Mouse (Mus musculus) frontal cortex, postnatal 10 days (tissue): ENCODE data around the gene Sccpdh.
"Not testable (repeated sequence)": the region's sequence is repeated elsewhere in the genome, so short reads cannot be mapped to it uniquely, and the experiment has no call there.

Experiments
- DNase-seq, 2 experiments: peaks; one replicate each; pipeline ENCODE4 v3.0.0; 2022; ENCODE audit warnings: low spot score in 2 of 2, mixed read lengths in 1 of 2

Sccpdh gene

DNA sequence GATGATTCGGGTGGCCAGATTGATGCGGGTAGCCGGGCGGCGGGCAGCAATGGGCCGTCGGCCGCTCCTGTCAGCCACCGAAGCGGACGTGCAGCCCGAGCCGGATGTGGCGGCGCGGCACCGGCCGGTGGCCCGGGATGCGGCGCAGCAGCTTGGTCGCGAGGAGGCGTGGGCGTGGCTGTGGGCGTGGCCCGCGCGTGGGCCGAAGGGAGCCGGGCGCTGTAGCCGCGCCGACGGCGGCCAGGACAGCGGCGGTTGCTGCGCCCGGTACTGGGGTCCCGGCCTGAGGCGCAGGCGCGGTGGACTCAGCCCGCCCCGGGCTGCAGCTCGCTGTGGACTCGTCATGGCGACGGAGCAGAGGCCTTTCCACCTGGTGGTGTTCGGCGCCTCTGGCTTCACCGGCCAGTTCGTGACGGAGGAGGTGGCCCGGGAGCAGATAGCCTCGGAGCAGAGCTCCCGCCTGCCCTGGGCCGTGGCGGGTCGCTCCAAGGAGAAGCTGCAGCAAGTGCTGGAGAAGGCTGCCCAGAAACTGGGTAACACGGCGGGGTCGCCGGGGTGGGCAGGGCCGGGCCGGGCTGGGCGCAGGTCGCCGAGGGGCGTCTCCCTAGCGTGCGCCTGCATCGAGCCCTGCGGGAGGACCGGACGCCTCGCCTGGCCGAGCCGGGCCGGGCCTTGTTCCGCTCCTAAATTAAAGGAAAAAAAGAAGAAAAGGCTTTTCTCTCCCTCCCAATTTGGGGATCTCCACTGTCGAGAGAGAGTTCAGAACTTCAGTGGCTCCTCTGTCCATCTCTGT, at the start of gene Sccpdh:
Gene Sccpdh, plus strand, starts transcription at position 198 of the 793 bp plus-strand sequence.
- peak; percentile 67 to 82 for DNase-seq

DNA sequence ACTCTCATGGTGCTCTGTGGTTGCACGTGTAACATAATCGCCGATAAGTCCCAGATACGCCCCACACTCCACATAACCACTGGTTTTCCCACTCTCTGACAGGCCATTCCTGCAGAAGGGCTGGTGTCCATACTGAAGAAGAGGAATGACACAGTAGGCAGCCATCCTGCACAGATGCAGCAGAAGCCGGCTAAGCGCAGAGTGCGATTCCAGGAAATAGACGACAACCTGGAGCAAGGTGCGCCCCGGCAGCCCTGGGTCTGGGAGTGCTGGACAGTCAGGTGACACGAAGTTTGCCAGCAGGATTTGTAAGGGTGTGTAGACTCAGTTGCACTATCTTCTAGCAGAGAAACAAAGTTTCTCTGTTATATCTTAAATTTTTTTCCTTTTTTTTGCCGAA, 45.3 kb upstream of the Sccpdh start:
- no peak for DNase-seq

DNA sequence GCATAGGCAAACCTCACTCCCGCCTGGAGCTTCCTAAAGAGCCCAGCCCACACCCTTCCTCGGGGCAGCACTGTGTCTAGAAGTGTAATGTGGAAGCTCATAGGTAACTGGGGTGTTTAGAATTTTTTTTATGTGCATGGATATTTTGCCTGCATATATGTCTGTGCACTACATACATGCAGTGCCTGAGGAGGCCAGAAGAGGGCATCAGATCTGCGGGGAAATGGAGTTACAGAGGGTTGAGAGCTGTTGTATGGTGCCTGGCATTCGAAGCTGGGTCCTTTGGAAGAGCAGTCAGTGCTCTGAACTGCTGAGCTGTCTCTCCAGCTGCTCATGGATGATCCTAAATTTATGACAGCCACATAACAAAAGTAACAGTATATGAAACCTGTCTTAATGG, 44.4 kb upstream of the Sccpdh start:
- DNase-seq, result no peak

DNA sequence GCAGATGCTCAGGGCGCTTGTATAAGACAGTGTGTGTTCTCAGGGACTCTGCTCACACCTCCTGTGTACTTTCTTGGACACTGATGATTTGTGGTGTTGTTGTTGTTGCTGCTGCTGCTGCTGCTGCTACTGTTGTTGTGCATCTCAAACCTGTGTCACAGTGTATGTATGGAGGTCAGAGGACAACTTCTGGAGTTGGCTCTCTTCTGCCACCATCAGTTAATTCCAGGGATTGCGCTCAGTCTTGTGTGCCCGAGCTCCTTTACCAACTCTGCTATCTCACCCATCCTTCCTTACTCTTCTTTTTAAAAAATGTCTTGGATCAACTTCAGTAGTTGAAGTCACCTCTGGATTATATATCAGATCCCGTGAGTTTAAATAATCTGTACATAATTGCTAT, 43.7 kb upstream of the Sccpdh start:
- DNase-seq, result peak in 1 of 2 experiments; percentile 27

DNA sequence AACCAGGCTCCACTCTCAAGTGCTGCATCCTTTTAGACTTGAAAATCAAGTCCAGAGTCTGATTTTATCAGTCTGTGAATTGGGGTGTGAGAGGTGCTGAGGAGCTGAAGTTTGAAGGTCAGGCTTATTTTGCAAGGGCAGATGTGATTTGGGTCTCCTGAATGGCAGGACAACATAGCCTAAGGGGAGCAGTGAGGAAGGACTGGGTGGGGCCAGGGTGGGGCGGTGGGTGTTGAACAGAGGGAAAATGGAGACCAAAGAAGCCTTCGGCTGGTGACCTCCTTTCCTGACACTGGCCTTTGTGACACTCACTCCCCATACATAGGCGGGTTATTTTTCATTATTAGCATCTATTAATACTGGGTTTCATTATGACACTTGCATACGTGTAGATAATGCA, 40.2 kb upstream of the Sccpdh start:
- DNase-seq, result no peak

DNA sequence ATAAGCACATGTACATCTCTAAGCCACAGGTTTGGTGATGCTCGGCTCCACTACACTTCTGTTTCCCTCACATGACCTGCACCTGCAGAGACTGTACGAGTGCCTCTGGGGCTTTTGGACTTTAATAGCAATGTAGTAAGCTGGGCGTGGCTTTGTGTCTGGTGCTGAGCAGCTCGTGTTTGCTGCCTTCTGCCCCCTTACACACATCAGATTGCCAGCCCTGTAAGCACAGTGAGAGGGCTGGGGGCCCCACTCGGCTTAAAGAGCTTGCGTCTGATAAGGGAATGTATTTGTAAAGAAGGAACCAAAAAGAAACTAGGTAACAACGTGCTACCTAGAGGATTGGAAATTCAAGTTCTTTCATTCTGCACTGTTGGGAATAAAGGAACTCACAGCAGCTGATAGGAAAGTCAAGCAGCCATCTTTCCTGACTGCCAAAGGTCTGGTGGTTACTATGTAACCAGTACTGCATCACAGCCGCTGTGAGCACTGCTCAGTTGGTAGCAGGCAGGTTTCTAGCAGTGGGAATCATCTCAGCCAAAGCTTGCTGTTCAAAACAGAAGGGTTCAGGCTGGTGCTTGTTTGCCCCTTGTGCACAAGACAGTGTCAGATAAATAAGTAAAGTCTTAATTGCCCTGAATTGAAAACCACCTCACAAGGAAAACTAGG, 39.4 kb upstream of the Sccpdh start:
- no peak for DNase-seq

DNA sequence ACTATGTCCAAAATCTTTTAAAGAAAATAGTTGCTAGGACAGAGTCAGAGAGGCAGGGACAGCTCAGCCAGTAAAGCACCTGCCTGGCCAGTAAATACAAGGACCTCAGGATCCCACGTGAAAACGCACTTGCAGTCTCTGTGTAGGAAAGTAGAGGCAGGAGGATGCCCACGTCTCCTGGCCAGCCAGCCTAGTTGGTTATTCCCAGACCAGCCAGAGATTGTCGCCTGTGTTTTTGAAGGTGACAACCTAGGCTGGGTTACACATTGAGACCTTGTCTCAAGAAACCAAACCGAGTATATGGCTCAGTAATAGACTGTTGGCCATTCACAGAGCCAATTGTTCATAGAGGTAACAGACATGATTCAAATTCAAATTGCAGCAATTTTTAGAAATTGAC, 38.7 kb upstream of the Sccpdh start:
- no peak for DNase-seq

DNA sequence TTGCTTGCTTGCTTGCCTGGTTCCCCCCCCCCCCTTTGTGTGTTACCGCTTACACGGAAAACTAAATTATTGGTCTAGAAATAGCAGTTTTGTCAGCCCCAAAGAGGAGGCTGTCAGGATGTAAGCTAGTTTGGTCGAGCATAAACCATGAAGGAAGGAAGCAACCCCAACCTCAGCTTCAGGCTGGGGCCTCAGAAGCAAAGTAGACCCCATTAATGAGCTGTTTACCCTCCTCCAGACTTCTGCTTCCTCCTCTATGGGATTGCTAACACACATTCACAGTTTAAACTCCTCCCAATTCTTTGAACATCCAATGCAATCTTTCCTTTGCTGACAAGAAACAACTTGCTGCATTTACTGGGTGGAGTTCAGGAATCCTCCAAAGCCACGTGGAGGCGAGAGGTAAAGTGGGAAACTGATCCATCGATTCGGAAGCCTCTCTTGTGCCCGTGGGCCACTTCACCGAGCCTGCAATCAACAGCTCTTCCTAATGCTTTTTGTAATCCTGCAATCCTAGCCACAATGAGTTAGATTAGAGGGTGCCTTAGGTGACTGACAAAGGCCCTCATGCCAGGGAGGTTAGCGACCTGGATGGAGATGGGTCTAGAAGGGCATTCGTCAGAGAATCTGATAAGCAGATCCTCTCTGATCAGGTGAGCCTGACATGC, 35.1 kb upstream of the Sccpdh start:
- no peak for DNase-seq

DNA sequence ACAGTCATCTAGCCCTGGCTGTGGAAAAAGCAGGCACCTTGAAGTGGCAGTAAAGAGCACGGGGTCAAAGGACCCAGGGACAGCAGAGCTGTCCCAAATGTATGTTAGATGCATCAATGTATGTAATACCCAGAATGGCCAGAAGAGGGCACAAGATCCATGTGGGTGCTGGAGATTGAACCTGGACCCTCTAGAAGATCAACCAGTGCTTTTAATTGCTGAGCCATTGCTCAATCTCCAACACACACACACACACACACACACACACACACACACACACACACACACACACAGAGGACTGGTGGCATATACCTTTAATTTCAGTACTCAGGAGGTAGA, 34.6 kb upstream of the Sccpdh start:
- DNase-seq, result no peak

DNA sequence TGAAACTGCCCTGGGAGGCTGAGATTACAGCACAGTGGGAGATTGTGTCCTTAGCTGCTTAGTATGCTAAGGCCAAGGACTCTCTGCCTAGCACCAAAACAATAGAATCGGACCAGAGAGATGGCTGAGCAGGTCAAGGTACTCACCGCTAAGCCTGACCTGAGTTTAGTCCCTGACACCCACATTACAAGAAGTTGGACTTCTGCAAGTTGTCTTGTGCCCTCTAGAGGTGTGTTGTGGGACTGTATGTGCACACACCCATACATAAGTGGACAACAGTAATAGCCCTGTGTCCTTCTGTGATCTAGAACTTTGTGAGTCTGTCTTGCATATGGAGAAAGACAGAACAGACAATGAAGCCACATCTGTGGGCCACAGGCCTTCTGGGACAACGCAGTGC, 33.9 kb upstream of the Sccpdh start:
- no peak for DNase-seq

DNA sequence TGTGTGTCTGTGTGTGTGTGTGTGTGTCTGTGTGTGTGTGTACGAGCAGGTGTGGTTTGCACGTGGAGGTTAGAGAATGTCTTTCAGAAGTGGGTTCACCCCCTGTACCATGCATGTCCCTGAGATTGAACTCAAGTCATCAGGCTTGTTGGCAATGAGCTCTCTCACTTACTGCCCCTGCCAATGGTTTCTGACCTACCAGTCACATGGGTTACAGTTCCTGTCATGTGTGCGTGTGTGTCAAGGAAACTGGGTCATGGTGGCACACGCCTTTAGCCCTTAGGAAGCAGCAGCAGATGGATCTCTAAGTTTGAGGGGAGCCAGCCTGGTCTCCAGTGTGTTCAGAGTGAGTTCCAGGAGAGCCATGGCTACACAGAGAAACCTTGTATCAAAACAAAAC, 25.3 kb upstream of the Sccpdh start:
- peak in 1 of 2 experiments; percentile 1 for DNase-seq

DNA sequence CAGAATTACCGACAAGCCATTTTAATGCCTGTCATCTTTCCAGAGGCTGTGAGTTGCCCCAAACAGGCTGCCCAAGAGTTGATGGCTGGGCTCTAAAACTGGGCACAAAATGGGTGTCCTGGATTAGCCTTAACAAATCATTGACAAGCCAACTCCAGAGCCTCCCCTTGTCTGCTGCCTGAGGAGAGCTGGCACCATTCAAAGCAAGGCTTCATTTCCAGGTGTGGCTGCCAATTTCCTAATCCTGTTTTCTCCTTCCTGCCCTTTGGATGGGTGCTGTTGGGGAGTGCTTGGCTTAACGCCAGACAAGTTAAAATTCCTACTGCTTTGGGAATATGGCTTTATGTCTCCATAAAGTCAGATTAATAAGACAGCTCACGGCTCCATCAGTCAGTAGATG, 23.9 kb upstream of the Sccpdh start:
- peak in 1 of 2 experiments; percentile 4 for DNase-seq

DNA sequence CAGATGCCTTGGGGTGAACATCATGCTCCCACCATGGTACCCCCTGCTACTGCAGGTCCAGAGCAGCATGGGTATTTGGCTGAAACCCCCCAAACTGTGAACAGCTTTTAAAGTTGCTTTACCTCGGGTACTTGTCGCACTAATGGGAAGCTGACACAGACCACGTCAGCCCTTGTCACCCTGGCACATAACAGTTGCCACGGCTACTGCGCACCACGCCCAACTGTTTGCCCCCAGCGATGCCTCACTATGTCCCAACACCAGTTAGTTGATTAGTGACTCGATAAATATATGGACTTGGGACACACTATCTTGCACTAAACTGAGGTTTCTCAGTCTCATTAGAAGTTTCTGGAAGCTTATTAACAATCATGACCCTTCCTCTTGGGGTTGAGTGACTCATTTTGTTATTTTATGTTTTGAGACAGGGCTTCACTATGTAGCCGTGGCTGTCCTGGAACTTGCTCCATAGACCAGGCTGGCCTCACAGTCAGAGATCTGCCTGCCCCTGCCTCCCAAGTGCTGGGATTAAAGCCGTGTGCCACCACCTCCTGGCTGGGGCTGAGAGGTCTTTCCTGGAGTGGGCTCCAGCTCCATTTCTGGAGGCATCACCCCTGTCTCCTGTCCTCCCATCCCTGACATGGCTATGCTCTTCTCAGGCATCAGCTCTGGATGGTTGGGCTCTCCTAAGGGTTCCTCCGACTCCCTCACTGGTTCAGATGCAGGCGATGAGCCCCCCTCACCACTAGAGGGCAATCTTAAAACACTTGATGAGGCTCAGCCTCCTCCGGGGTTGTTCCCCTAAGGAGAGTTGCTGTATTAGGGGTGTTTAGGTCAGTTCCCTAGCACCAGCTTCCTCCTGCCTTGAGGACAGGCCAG, 22.7 kb upstream of the Sccpdh start:
- DNase-seq, result peak; percentile 57 to 80

DNA sequence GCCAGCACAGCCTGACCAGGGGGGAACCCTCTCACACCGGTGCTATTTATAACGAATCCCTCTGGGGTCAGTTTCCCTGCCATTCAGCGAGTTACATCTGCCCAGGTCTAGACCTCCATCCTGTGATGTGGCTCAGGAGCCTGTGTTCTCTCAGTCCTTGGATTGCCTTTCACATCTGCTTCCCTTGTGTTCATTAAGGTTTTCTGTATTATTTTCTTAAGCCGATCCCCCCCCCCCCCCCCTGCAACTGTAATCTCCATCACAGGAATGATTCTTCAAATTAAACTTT, 22.1 kb upstream of the Sccpdh start:
- DNase-seq, result peak in 1 of 2 experiments; percentile 2

DNA sequence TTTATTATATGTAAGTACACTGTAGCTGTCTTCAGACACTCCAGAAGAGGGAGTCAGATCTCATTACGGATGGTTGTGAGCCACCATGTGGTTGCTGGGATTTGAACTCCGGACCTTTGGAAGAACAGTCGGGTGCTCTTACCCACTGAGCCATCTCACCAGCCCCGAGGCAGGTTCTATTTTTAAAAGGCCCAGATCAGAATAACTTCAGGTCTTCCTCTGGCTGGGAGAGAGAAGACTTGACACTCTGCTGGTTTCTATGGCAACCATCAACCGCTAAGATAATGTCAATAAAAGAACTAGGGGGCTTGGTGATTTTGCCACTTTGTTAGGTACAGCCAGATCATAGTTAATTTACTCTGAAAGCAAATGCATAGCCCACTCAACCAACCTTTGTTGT, 19.3 kb upstream of the Sccpdh start:
- DNase-seq, result not testable (repeated sequence)

DNA sequence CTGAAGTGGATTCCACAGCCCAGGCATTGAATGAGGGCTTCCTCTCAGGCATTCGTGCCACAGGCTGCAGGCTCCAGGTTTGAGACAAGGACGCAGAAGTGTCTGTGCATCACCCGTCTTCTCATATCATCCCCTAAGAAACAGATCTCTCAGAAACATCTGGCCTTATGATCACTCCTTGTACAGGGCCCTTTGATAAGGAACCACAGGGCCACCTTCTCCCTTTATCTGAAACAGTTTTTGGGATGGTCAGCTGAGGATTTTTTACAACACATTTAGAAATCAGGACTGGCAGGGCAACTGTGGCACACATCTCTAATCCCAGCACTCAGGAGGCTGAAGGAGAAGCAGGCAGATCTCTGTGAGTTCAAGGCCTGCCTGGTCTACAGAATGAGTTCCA, 18.7 kb upstream of the Sccpdh start:
- peak in 1 of 2 experiments; percentile 1 for DNase-seq

DNA sequence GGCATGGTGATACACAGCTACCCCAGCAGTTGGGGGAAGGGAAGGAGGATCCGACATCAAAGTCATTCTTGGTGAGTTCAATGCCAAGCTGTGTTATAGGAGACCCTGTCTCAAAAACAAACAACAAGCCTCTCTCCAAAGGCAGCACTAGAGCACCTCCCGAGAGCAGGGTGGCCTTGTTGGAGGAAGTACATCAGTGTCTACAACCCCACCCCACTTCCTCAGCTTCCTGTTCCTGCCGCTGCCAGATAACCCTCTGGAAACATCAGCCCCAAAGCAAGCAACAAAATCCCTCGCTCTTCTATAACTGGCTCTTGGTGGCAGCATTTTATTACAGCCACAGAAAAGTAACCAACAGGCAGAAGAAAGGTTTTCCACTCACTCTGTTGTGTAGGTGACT, 17.7 kb upstream of the Sccpdh start:
- no peak for DNase-seq

DNA sequence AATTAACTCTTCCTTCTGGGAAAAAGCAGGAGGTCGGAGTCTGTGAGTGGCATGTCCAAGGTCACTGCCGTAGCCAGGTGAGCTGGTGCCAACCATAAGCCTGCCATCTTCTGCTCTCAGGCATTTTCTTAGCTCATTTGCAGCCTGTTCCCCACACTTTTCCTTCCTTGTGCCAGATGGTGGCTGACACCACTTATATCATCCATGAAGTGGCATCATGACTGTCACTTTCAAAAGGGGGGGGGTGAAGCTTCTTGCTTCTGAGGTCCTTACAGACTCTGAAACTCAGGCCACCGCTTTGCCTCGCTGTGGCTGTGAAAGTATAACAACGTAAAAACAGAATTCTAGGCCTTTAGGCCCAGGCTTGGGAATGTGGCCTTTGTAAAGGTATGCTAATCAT, 16.8 kb upstream of the Sccpdh start:
- DNase-seq, result no peak

DNA sequence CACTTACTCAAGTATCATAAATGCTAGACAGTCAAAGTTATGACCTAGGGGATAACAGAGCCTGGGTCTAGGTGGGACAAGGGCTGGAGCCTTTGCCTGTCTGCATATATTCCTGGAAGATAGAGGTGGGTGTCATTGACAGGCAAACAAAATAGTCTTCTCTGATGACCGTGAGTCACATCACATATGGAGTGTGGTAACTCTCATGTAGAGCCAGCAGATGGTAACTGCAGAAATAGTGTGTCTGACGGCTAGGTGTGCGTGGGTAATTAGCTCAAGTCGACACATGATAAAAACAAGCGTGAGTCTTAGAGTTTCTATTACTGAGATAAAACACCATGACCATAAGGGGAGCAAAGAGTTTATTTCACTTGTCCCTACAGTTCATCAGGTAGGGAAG, 4.9 kb upstream of the Sccpdh start:
- no peak for DNase-seq

DNA sequence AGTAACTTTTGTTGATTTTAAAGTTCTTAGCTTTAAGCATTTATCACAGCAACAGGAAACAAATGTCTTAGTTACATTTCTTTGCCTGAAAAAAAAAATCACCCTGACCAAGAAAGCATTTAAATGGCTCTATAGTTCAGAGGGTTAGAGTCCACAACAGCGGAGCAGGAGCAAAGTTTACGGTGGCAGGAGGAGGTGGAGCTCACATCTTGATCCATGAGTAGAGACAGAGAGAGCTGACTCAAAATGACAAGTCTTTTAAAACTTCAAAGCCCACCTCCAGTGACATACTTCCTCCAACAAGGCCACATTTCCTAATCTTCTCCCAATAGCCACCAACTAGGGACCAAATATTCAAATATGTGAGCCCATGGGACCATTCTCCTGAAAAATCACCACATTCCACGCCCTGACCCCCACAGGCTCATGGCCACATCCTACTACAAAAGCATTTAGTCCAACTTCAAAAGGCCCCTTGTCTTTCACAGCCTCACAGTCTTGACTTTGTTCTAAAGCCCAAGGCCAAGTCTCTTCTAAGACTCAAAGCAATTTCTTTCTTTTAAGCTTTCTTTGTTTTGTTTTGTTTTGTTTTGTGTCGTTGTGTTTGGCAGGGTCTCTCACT, 3.6 kb upstream of the Sccpdh start:
- no peak for DNase-seq

DNA sequence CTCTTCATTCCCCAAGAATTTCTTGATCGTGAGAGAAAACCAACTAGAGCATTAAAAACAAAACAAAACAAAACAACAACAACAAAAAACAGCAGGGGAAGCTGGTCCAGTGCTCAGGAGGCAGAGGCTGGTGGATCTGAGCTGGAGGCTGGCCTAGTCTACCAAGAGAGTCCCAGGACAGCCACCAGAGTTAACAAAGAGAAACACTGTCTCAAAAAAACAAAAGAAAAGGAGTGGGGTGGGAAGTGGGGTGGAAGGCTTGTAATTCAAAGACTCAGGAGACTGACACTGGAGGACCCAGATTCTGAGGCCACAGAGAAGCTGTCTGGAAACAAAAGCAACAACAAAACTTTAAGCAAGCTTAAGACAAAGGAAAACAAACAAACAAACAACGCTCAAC, 1.0 kb upstream of the Sccpdh start:
- no peak for DNase-seq

DNA sequence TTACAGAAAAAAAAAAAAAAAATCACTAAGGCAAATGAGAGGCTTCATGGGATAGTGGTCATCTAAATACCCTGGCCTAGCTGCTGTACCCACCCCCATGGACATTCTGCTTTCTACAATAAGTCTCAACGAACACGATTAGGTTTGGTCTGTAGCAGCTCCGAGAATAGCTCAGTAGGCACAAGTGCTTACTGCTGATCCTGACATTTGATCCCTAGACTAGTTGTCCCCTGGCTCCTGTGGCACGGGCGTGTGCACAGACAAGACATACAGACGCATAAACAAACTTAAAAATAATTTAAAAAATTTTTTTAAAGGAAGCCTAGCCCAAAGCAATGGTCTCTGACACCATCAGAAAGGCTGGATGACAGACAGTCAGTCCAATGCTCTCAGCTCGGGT, 560 bp upstream of the Sccpdh start:
- DNase-seq, result no peak
